Comparison of ENCODE assay signal across 14 mouse cellular contexts in the genomic region with DNA sequence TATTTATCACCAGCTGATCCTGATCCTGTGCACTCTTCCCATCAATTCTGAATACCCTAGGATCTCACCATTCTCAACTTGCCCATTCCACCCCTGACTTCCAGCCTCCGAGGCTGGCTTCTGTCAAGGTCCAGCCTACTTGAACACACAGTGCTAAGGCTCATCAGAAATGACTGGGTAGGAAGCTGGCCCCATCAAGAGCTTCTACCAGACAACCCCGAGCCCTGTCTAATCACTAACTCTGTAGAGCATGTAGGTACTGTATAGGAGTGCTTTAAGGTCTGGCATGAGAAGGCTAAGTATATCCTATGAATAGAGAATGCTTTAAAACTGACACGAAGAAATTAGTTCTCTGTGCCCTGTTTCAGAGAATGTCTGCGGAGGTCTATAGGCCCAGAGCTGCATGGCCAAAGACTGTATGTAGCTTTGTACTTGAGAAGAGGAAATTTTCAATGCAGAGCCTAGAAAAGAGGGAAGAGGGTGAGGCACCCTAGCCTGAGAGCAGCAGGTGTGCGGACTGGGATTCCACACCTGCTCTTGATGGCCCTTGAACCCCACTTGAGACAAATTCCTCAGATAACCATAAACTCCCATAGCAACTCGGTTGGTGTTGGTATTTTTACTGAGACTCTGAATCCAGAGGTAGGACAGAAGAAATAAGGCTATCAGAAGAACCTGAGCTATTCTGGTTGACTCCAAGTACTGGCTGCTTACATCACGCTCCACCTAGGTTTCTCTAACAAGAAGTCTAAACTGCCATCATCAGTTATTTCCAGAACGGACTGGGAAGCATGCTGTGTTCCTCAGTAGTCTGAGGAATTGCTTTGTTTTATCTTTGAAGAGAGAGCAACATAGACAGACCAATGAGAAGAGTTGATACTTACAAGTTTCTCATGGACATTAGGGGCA. TPM values are rescaled to one million over a fixed set of nuclear protein-coding genes. Genes with fewer than 3 reads are reported as not detected.
"Had no signal": no experiment of that assay in that cellular context is flagged by ENCODE, and none has a peak within 500 bp of the region (broad histone marks: within the 10 kb centered on the region; RNA-seq: fewer than 3 reads in every experiment).

No protein-coding gene starts in this region.

- H3K9ac ChIP-seq: limb, embryonic 13.5 days; liver, embryonic 14.5 days; midbrain, embryonic 12.5 days had no signal

- H3K36me3 ChIP-seq: limb, embryonic 13.5 days; midbrain, embryonic 12.5 days had no signal

- H3K4me1 ChIP-seq: limb, embryonic 13.5 days had no signal

- H3K4me3 ChIP-seq: layer of hippocampus, adult 2 months; limb, embryonic 13.5 days; megakaryocyte, embryonic 14.5 days; midbrain, embryonic 12.5 days had no signal

- H3K27ac ChIP-seq: hindbrain, postnatal 0 days; kidney, postnatal 0 days; layer of hippocampus, adult 2 months; limb, embryonic 13.5 days; liver, embryonic 14.5 days; macrophage; midbrain, embryonic 12.5 days; stomach, postnatal 0 days had no signal

- DNase-seq: kidney, adult 11 months; kidney, adult 9 months; kidney, postnatal 36 days; left cerebral cortex, postnatal 4 days; right cerebral cortex, adult 18-20 months had no signal

- H3K4me2 ChIP-seq: limb, embryonic 13.5 days; midbrain, embryonic 12.5 days had no signal

- H3K9me3 ChIP-seq: limb, embryonic 13.5 days; megakaryocyte, embryonic 14.5 days; midbrain, embryonic 12.5 days had no signal

- ATAC-seq: hindbrain, postnatal 0 days had no signal

RNA-seq across cellular contexts. Expression of a gene that starts 28.7 kb away (rescaled TPM):
- polyA plus RNA-seq: kidney, postnatal 0 days; macrophage had no signal
